8 mouse cellular contexts compared by ENCODE assay signal in the genomic region with DNA sequence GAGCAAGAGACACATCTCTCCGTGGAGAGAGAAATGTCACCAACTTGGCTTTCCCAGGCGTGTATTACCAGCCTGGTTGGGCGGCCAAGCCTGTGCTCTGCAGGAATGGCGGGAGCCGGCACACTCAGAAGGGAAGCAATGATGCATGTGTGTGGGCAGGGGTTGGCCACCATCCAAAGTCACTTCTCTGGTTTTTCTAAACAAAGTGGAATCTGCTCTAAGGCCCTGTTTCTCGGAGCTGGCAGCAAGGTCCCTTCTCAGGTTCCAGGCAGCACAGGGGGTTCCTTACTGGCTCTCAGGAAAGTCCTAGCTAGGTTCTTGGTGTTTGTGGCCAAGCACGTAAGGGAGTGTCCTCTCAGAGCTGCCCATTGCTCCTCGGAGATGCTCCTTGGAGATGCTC. TPM values are rescaled to one million over a fixed set of nuclear protein-coding genes. Genes with fewer than 3 reads are reported as not detected.
A peak's percentile ranks its signal among the peaks of the same experiment; 100 is the strongest.
DNase-seq lines count a peak whose midpoint lies in the region; ATAC-seq lines count a peak whose summit lies in the region.
"Had no signal": no experiment of that assay in that cellular context is flagged by ENCODE, and none has a peak within 500 bp of the region (broad histone marks: within the 10 kb centered on the region; RNA-seq: fewer than 3 reads in every experiment).

No protein-coding gene starts in this region.

- H3K27me3 ChIP-seq in midbrain, embryonic 11.5 days (ENCODE audit: control insufficient read depth, insufficient read depth, low read length): no peaks in the 10 kb centered on the region
- H3K27me3 ChIP-seq in midbrain, embryonic 15.5 days (replicated peaks): no peaks in the 10 kb centered on the region
- H3K27me3 ChIP-seq: heart, embryonic 15.5 days had no signal

- H3K4me2 ChIP-seq in midbrain, embryonic 11.5 days: no peak overlapping the region
- no peak overlapping the region for H3K4me2 ChIP-seq in midbrain, embryonic 15.5 days
- H3K4me2 ChIP-seq: heart, embryonic 15.5 days had no signal

- H3K9me3 ChIP-seq in midbrain, embryonic 11.5 days (ENCODE audit: control insufficient read depth, low read length): no peaks in the 10 kb centered on the region
- H3K9me3 ChIP-seq in midbrain, embryonic 15.5 days: no peaks in the 10 kb centered on the region
- H3K9me3 ChIP-seq: heart, embryonic 15.5 days had no signal

- 83% methylated on average over 8 of the region's 8 CpGs for WGBS in midbrain, embryonic 11.5 days
- 65% methylated on average over 8 of the region's 8 CpGs for WGBS in midbrain, embryonic 15.5 days

- no peak overlapping the region for H3K27ac ChIP-seq in midbrain, embryonic 11.5 days (ENCODE audit: low read depth, low read length)
- H3K27ac ChIP-seq in midbrain, embryonic 15.5 days: no peak overlapping the region
- H3K27ac ChIP-seq: heart, embryonic 15.5 days had no signal

- no peak for ATAC-seq in midbrain, embryonic 11.5 days (ENCODE audit: low FRiP score)
- ATAC-seq in midbrain, embryonic 15.5 days (replicated peaks): no peak

- no peak overlapping the region for H3K9ac ChIP-seq in midbrain, embryonic 11.5 days (ENCODE audit: low read length)
- no peak overlapping the region for H3K9ac ChIP-seq in midbrain, embryonic 15.5 days
- H3K9ac ChIP-seq: heart, embryonic 15.5 days had no signal

- H3K4me3 ChIP-seq in midbrain, embryonic 11.5 days (ENCODE audit: low read depth, low read length): no peak overlapping the region
- no peak overlapping the region for H3K4me3 ChIP-seq in midbrain, embryonic 15.5 days
- H3K4me3 ChIP-seq: heart, embryonic 15.5 days had no signal

- no peaks in the 10 kb centered on the region for H3K4me1 ChIP-seq in midbrain, embryonic 11.5 days (ENCODE audit: control insufficient read depth, insufficient read depth, low read length)
- peaks cover 6% of the 10 kb centered on the region for H3K4me1 ChIP-seq in midbrain, embryonic 15.5 days

- DNase-seq in midbrain, embryonic 11.5 days (ENCODE audit: low spot score, missing footprints): peak; percentile 81
- peak; percentile 69 for DNase-seq in cerebellum, adult 8-10 months
- DNase-seq in kidney, postnatal 36 days: peak; percentile 42 to 64
- peak; percentile 50 to 67 for DNase-seq in right cerebral cortex, postnatal 10 days (ENCODE audit: low spot score in 2 of 2)
- DNase-seq in spleen, postnatal 10 days (ENCODE audit: low spot score in 2 of 2): no peak
- no peak for DNase-seq in urinary bladder, postnatal 10 days (ENCODE audit: low spot score)

- H3K36me3 ChIP-seq in midbrain, embryonic 11.5 days (ENCODE audit: control insufficient read depth, insufficient read depth, low read length): no peaks in the 10 kb centered on the region
- H3K36me3 ChIP-seq in midbrain, embryonic 15.5 days (replicated peaks): no peaks in the 10 kb centered on the region
- H3K36me3 ChIP-seq: heart, embryonic 15.5 days had no signal

RNA-seq across cellular contexts. Expression of a gene that starts 58.2 kb away (rescaled TPM):
- polyA plus RNA-seq in midbrain, embryonic 11.5 days (2014; fragmentation: Nextera tagmentation; extraction: Ambion mirVana): 0.66 and 1.1 TPM in 2 replicates
- polyA plus RNA-seq in midbrain, embryonic 15.5 days (2015; fragmentation: Nextera tagmentation; extraction: Ambion mirVana): 3.2 and 3.8 TPM in 2 replicates

Comparison
In these comparisons a context has a peak if more than half of its experiments do, and no peak if none do; other contexts are left out.
1. DNase-seq: peak in midbrain, embryonic 11.5 days (single experiment), cerebellum, adult 8-10 months (single experiment), kidney, postnatal 36 days (2 of 2) and right cerebral cortex, postnatal 10 days (2 of 2); none in spleen, postnatal 10 days (0 of 2) and urinary bladder, postnatal 10 days (single experiment).